Mouse (Mus musculus): ENCODE data around the gene Hps4. TPM values are rescaled to one million over a fixed set of nuclear protein-coding genes. Genes with fewer than 3 reads are reported as not detected.

Hps4 gene
- polyA plus RNA-seq, 1 experiment = 36.9 TPM

DNA sequence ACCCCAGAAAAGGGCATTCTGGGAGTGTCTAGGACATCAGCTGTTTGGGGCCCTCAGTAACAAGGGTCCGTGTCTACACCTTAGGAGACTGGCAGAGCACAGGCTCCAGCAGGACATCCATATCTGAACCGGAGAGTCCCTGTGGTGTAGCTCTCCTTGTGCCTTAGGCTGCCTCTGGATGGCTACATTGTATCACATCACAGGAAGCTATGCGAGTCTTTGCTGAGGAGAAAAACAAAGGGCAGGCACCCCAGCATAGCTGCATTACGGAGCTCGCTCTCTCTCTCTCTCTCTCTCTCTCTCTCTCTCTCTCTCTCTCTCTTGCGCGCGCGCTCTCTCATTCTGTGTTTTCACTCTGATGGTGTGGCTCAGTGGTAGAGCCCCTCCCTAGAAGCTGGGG lies 39.2 kb downstream of the Hps4 start:
- WGBS = 88% methylated on average over 9 of the region's 9 CpGs
- Histone ChIP-seq H3K27ac (ENCODE audit: insufficient read depth, low read length) (no peak overlapping the region), H3K36me3 (ENCODE audit: control insufficient read depth, insufficient read depth, low read length) (no peaks in the 10 kb centered on the region; the same call in 1 of the 2 replicates), H3K4me1 (ENCODE audit: control insufficient read depth, insufficient read depth, insufficient read length) (peaks cover 4% of the 10 kb centered on the region; the same call in 1 of the 2 replicates), H3K4me3 (ENCODE audit: extremely low read depth, insufficient read depth, insufficient read length) (no peak overlapping the region), H3K27me3 (ENCODE audit: control insufficient read depth, insufficient read depth, low read length) (no peaks in the 10 kb centered on the region)
- no peak for DNase-seq (ENCODE audit: low read depth in 1 of 2, low spot score in 2 of 2)
- TF ChIP-seq POLR2A (IDR thresholded peaks at IDR 0.05; ENCODE audit: low read depth, low read length) (no peak), CTCF (IDR thresholded peaks at IDR 0.05; ENCODE audit: extremely low read depth, insufficient read depth, insufficient read length, insufficient replicate concordance) (no peak)

DNA sequence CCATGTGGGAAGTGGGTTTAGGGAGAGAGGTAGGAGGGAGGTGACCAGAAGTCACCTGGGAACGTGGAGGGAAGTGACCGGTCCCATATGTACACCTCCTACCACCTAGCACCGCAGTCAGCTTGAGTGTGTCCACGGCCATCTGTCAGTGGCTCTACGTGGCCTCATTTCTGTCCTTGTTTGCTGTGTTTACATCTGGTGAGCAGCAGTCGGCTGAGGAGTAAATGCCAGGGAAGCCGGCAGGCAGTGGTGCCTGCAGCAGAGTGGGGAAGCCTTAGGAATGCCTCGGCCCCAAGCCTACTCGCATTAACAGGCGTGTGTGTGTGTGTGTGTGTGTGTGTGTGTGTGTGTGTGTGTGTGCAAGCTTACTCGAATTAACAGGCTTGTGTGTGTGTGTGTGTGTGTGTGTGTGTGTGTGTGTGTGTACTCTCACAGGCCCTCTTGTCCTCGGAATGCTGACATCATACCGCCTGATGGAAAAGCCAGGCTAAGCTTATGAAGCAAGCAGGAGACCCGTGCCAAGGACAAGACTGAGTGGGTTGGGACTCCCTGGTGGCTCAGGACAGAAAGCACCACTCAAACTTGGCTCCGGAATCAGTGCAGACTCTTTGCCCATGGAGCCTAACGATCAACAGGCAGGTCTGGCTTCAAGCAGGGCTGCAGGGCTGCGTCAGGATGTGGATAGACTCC lies 39.9 kb downstream of the Hps4 start:
- peaks cover 4% of the 10 kb centered on the region; the same call in 1 of the 2 replicates for H3K4me1 ChIP-seq (ENCODE audit: control insufficient read depth, insufficient read depth, insufficient read length)

DNA sequence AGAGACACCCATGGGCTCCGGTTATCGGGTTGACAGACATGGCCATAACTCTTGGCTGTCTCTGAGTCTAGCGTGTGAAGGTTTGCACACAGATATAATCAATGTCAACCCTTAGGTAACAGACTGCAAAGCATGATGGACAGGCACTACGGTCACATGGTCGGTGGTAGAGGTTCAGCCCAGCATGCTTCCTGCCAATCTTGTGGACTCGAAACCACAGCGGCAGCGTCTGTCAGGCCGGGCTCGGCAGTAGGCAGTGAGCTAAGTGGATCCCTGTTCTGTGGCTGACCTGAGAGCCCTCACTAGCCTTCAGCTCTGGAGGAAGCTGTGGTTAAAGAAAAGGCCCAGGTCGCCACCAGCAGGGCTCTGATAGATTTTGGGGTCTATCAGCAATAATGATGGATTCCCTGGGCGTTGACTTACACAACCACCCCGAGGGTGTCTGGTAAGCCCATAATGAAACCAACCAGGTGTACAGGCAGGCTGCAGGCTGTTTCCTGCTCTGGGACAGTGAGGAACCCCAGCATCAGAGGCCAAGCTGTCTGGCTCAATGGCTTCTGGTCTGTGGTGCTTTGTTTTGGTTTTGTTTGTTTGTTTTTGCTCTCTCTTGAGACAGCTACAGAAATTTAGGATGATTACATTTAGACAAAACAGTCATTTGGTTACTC lies 42.1 kb downstream of the Hps4 start:
- 14% methylated on average over 13 of the region's 13 CpGs for WGBS
- Histone ChIP-seq H3K4me3 (ENCODE audit: extremely low read depth, insufficient read depth, insufficient read length) (no peak overlapping the region), H3K36me3 (ENCODE audit: control insufficient read depth, insufficient read depth, low read length) (no peaks in the 10 kb centered on the region; the same call in 1 of the 2 replicates), H3K27me3 (ENCODE audit: control insufficient read depth, insufficient read depth, low read length) (no peaks in the 10 kb centered on the region), H3K27ac (ENCODE audit: insufficient read depth, low read length) (peak overlapping the region; percentile 32; the same call in 1 of the 2 replicates), H3K4me1 (ENCODE audit: control insufficient read depth, insufficient read depth, insufficient read length) (peaks cover 4% of the 10 kb centered on the region; the same call in 1 of the 2 replicates)
- DNase-seq (ENCODE audit: low read depth in 1 of 2, low spot score in 2 of 2) = peak in 1 of 2 experiments; percentile 24
- TF ChIP-seq POLR2A (IDR thresholded peaks at IDR 0.05; ENCODE audit: low read depth, low read length) (no peak), CTCF (IDR thresholded peaks at IDR 0.05; ENCODE audit: extremely low read depth, insufficient read depth, insufficient read length, insufficient replicate concordance) (no peak)

More for the DNA sequence above, 39.9 kb downstream of the Hps4 start:
- Histone ChIP-seq H3K4me3 (ENCODE audit: extremely low read depth, insufficient read depth, insufficient read length) (no peak overlapping the region), H3K27me3 (ENCODE audit: control insufficient read depth, insufficient read depth, low read length) (no peaks in the 10 kb centered on the region), H3K36me3 (ENCODE audit: control insufficient read depth, insufficient read depth, low read length) (no peaks in the 10 kb centered on the region; the same call in 1 of the 2 replicates), H3K27ac (ENCODE audit: insufficient read depth, low read length) (no peak overlapping the region)
- 77% methylated on average over 17 of the region's 17 CpGs for WGBS
- TF ChIP-seq CTCF (IDR thresholded peaks at IDR 0.05; ENCODE audit: extremely low read depth, insufficient read depth, insufficient read length, insufficient replicate concordance) (no peak), POLR2A (IDR thresholded peaks at IDR 0.05; ENCODE audit: low read depth, low read length) (no peak)
- DNase-seq (ENCODE audit: low read depth in 1 of 2, low spot score in 2 of 2) = no peak

DNA sequence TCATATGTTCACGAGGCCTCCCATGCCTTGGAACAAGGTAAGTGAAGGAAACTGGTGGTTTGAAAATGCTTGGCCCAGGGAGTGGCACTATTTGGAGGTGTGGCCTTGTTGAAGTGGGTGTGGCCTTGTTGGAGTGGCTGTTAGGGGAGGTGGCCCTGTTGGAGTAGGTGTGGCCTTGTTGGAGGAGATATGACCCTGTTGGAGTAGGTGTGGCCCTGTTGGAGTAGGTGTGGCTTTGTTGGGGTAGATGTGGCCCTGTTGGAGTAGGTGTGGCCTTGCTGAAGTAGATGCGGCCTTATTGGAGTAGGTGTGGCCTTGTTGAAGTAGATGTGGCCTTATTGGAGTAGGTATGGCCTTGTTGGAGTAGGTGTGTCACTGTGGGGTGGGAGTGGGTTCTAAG lies 43.1 kb downstream of the Hps4 start:
- WGBS = 85% methylated on average over 2 of the region's 2 CpGs
- peaks cover 4% of the 10 kb centered on the region; the same call in 1 of the 2 replicates for H3K4me1 ChIP-seq (ENCODE audit: control insufficient read depth, insufficient read depth, insufficient read length)
- no peak overlapping the region for H3K4me3 ChIP-seq (ENCODE audit: extremely low read depth, insufficient read depth, insufficient read length)
- no peaks in the 10 kb centered on the region for H3K36me3 ChIP-seq (ENCODE audit: control insufficient read depth, insufficient read depth, low read length)
- no peak for DNase-seq (ENCODE audit: low read depth in 1 of 2, low spot score in 2 of 2)
- H3K27me3 ChIP-seq (ENCODE audit: control insufficient read depth, insufficient read depth, low read length) = no peaks in the 10 kb centered on the region
- TF ChIP-seq CTCF (IDR thresholded peaks at IDR 0.05; ENCODE audit: extremely low read depth, insufficient read depth, insufficient read length, insufficient replicate concordance) = no peak
- TF ChIP-seq POLR2A (IDR thresholded peaks at IDR 0.05; ENCODE audit: low read depth, low read length) = no peak
- no peak overlapping the region for H3K27ac ChIP-seq (ENCODE audit: insufficient read depth, low read length)

DNA sequence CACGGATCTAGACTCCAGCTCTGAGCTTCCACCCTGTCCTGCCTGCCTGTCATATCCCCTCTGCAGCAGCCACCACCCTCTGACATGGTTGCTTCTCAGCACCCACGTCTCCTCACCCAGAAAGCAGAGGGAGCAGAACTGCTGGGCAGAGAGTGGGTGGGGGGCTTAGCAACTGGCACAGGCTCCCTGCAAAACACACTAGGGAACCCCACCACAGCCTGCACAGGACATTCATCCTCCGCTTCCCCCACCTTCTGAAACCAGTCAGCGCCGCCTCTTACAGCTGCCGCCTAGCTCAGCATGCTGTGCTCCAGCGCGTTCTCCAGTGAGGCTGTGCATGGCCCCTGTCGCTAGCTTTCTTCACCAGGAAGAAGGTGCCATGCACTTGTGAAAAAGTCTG lies 46.5 kb downstream of the Hps4 start:
- no peak for TF ChIP-seq POLR2A (IDR thresholded peaks at IDR 0.05; ENCODE audit: low read depth, low read length)
- no peak for TF ChIP-seq CTCF (IDR thresholded peaks at IDR 0.05; ENCODE audit: extremely low read depth, insufficient read depth, insufficient read length, insufficient replicate concordance)
- peaks cover 1% of the 10 kb centered on the region for H3K27me3 ChIP-seq (ENCODE audit: control insufficient read depth, insufficient read depth, low read length)
- H3K36me3 ChIP-seq (ENCODE audit: control insufficient read depth, insufficient read depth, low read length) = no peaks in the 10 kb centered on the region
- H3K4me3 ChIP-seq (ENCODE audit: extremely low read depth, insufficient read depth, insufficient read length) = no peak overlapping the region
- no peak overlapping the region for H3K27ac ChIP-seq (ENCODE audit: insufficient read depth, low read length)
- DNase-seq (ENCODE audit: low read depth in 1 of 2, low spot score in 2 of 2) = no peak
- H3K4me1 ChIP-seq (ENCODE audit: control insufficient read depth, insufficient read depth, insufficient read length) = peaks cover 4% of the 10 kb centered on the region; the same call in 1 of the 2 replicates
- 57% methylated on average over 9 of the region's 9 CpGs for WGBS

DNA sequence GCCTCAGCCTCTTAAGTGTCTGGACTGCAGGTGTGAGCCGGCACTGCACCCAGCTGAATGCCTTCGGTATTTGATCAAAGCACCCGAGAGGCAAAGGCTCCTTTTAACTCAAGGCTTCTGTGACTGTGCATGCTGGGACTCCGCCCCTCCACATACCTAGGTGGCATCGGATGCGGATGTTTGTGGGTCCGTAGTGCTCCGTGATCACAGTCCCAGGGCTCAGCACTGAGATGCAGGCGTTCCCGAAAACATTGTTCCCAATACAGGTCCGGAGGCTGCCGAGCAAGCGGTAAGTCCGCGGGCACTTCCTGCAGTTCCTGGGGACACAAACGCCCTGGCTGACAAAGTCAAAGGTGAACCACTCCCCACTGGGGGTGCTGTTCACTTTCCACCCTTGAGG lies 48.1 kb downstream of the Hps4 start:
- WGBS = 64% methylated on average over 16 of the region's 16 CpGs
- Histone ChIP-seq H3K27me3 (ENCODE audit: control insufficient read depth, insufficient read depth, low read length) (peaks cover 9% of the 10 kb centered on the region), H3K4me3 (ENCODE audit: extremely low read depth, insufficient read depth, insufficient read length) (no peak overlapping the region), H3K36me3 (ENCODE audit: control insufficient read depth, insufficient read depth, low read length) (no peaks in the 10 kb centered on the region), H3K4me1 (ENCODE audit: control insufficient read depth, insufficient read depth, insufficient read length) (no peaks in the 10 kb centered on the region), H3K27ac (ENCODE audit: insufficient read depth, low read length) (no peak overlapping the region)
- DNase-seq (ENCODE audit: low read depth in 1 of 2, low spot score in 2 of 2) = no peak
- TF ChIP-seq POLR2A (IDR thresholded peaks at IDR 0.05; ENCODE audit: low read depth, low read length) (no peak), CTCF (IDR thresholded peaks at IDR 0.05; ENCODE audit: extremely low read depth, insufficient read depth, insufficient read length, insufficient replicate concordance) (no peak)

Data from spleen, adult 2 months (tissue).